Comparison of ENCODE assay signal across 25 mouse cellular contexts in genomic region chr11:46380097-46380675, GRCm38 (mm10). TPM values are rescaled to one million over a fixed set of nuclear protein-coding genes. Genes with fewer than 3 reads are reported as not detected.
DNase-seq lines count a peak whose midpoint lies in the region; ATAC-seq and TF ChIP-seq lines count a peak whose summit lies in the region.
"Had no signal": no experiment of that assay in that cellular context is flagged by ENCODE, and none has a peak within 500 bp of the region (broad histone marks: within the 10 kb centered on the region; RNA-seq: fewer than 3 reads in every experiment).

No protein-coding gene starts in this region.

- no peaks in the 10 kb centered on the region for H3K27me3 ChIP-seq in heart, embryonic 10.5 days (ENCODE audit: insufficient read depth, poor library complexity, severe bottlenecking)
- H3K27me3 ChIP-seq in thymus, adult 2 months (ENCODE audit: control insufficient read depth, insufficient read depth, low read length) = no peaks in the 10 kb centered on the region
- no peaks in the 10 kb centered on the region for H3K27me3 ChIP-seq in heart, embryonic 11.5 days (ENCODE audit: control insufficient read depth, insufficient read depth, low read length)
- H3K27me3 ChIP-seq: heart, embryonic 13.5 days; limb, embryonic 12.5 days had no signal

- H3K9me3 ChIP-seq in heart, embryonic 10.5 days = no peaks in the 10 kb centered on the region
- H3K9me3 ChIP-seq in heart, embryonic 11.5 days (replicated peaks; ENCODE audit: control insufficient read depth, low read length) = no peaks in the 10 kb centered on the region
- H3K9me3 ChIP-seq: heart, embryonic 13.5 days; limb, embryonic 12.5 days had no signal

- no peak overlapping the region for H3K9ac ChIP-seq in heart, embryonic 11.5 days (ENCODE audit: low read depth, low read length)
- H3K9ac ChIP-seq: forebrain, postnatal 0 days; heart, embryonic 13.5 days; limb, embryonic 12.5 days; liver, embryonic 14.5 days had no signal

- TF ChIP-seq CTCF in thymus, adult 2 months (IDR thresholded peaks at IDR 0.05; ENCODE audit: borderline replicate concordance, control insufficient read depth, extremely low read depth, insufficient read depth, low read length, poor library complexity) = no peak

- H3K4me3 ChIP-seq in heart, embryonic 10.5 days = no peak overlapping the region
- no peak overlapping the region for H3K4me3 ChIP-seq in thymus, adult 2 months (ENCODE audit: control insufficient read depth, insufficient read depth, low read length)
- H3K4me3 ChIP-seq in heart, embryonic 11.5 days (ENCODE audit: low read depth, low read length) = no peak overlapping the region
- H3K4me3 ChIP-seq: heart, embryonic 13.5 days; limb, embryonic 12.5 days had no signal

- no peak overlapping the region for H3K4me2 ChIP-seq in heart, embryonic 11.5 days
- H3K4me2 ChIP-seq: heart, embryonic 13.5 days; limb, embryonic 12.5 days had no signal

- peak; percentile 68 for DNase-seq in heart, adult 11 months
- DNase-seq in heart, embryonic 10.5 days (ENCODE audit: low spot score) = no peak
- DNase-seq in thymus, adult 2 months = peak; percentile 42
- DNase-seq in thymus, postnatal 4 days = no peak
- DNase-seq in thymus, postnatal 25 days = peak; percentile 58
- no peak for DNase-seq in cerebellum, adult 8-10 months
- DNase-seq: adrenal gland, adult 2 months; cerebellum, adult 9-11 months; forebrain, postnatal 0 days; heart, postnatal 4 days; kidney, adult 11 months; kidney, postnatal 4 days; lung, postnatal 14 days; right cerebral cortex, adult 18-20 months had no signal

- H3K4me1 ChIP-seq in heart, embryonic 10.5 days = no peaks in the 10 kb centered on the region
- H3K4me1 ChIP-seq in thymus, adult 2 months (replicated peaks; ENCODE audit: control insufficient read depth, insufficient read depth, low read length) = peaks cover 34% of the 10 kb centered on the region
- no peaks in the 10 kb centered on the region for H3K4me1 ChIP-seq in heart, embryonic 11.5 days (ENCODE audit: control insufficient read depth, insufficient read depth, low read length)
- H3K4me1 ChIP-seq: heart, embryonic 13.5 days; limb, embryonic 12.5 days had no signal

- no peaks in the 10 kb centered on the region for H3K36me3 ChIP-seq in heart, embryonic 10.5 days
- peaks cover 25% of the 10 kb centered on the region; the same call in 1 of the 2 replicates for H3K36me3 ChIP-seq in thymus, adult 2 months (ENCODE audit: control insufficient read depth, insufficient read depth, low read length)
- H3K36me3 ChIP-seq in heart, embryonic 11.5 days (ENCODE audit: control insufficient read depth, insufficient read depth, low read length) = no peaks in the 10 kb centered on the region
- H3K36me3 ChIP-seq: heart, embryonic 13.5 days; limb, embryonic 12.5 days had no signal

- TF ChIP-seq POLR2A in thymus, adult 2 months (IDR thresholded peaks at IDR 0.05; ENCODE audit: control insufficient read depth, extremely low read depth, insufficient read depth, low read length, poor library complexity) = no peak

- no peak overlapping the region for H3K27ac ChIP-seq in heart, embryonic 10.5 days
- H3K27ac ChIP-seq in thymus, adult 2 months (ENCODE audit: control insufficient read depth, insufficient read depth, low read length) = peak overlapping the region; percentile 81
- no peak overlapping the region for H3K27ac ChIP-seq in heart, embryonic 11.5 days (ENCODE audit: low read depth, low read length)
- H3K27ac ChIP-seq: heart, embryonic 13.5 days; limb, embryonic 12.5 days; liver, embryonic 14.5 days had no signal

- ATAC-seq in monocyte, adult 5-6 weeks (replicated peaks; ENCODE audit: insufficient number of reproducible peaks, low FRiP score, low TSS enrichment, poor library complexity, severe bottlenecking) = peak; percentile 34; the same call in 1 of the 2 replicates
- no peak for ATAC-seq in heart, embryonic 11.5 days (replicated peaks; ENCODE audit: insufficient number of reproducible peaks, low FRiP score, low TSS enrichment)
- ATAC-seq: forebrain, postnatal 0 days; hindbrain, embryonic 16.5 days; midbrain, embryonic 16.5 days had no signal

- WGBS in heart, embryonic 10.5 days = 85% methylated on average over 7 of the region's 7 CpGs
- 26% methylated on average over 7 of the region's 7 CpGs for WGBS in thymus, adult 2 months
- 84% methylated on average over 7 of the region's 7 CpGs for WGBS in heart, embryonic 11.5 days (ENCODE audit: insufficient replicate concordance)

RNA-seq across cellular contexts. Expression of gene Itk, which starts 9.1 kb away (rescaled TPM):
- polyA plus RNA-seq in heart, embryonic 10.5 days (2016; fragmentation: Nextera tagmentation; extraction: Ambion mirVana) = 0.09 TPM in 1 of 2 replicates, not detected in the other
- 117 and 125 TPM in 2 replicates for polyA plus RNA-seq in thymus, adult 2 months (2012; rRNA removed)
- total RNA-seq in monocyte, adult 5-6 weeks (2017) = 25.2 to 61.1 TPM (median 26.8 TPM) in 3 replicates
- 0.10 TPM in 1 of 2 replicates, not detected in the other for polyA plus RNA-seq in heart, embryonic 11.5 days (2014; fragmentation: Nextera tagmentation; extraction: Ambion mirVana)
- polyA plus RNA-seq: heart, embryonic 13.5 days; hindbrain, embryonic 16.5 days; limb, embryonic 12.5 days; midbrain, embryonic 16.5 days had no signal

RNA-seq across cellular contexts. Expression of gene Fam71b, which starts 16.2 kb away (rescaled TPM):
- polyA plus RNA-seq in heart, embryonic 10.5 days (2016; fragmentation: Nextera tagmentation; extraction: Ambion mirVana) = not detected in 2 replicates
- 2.1 and 2.6 TPM in 2 replicates for polyA plus RNA-seq in thymus, adult 2 months (2012; rRNA removed)
- not detected in 3 replicates for total RNA-seq in monocyte, adult 5-6 weeks (2017)
- polyA plus RNA-seq in heart, embryonic 11.5 days (2014; fragmentation: Nextera tagmentation; extraction: Ambion mirVana) = 0.07 TPM in 1 of 2 replicates, not detected in the other
- total RNA-seq: adrenal gland, adult 2 months; forebrain, postnatal 0 days; gastrocnemius, adult 18-20 months; gastrocnemius, postnatal 4 days; heart, postnatal 4 days; layer of hippocampus, postnatal 10 days had no signal
- polyA plus RNA-seq: adrenal gland, adult 2 months; embryonic facial prominence, embryonic 14.5 days; forebrain, postnatal 0 days; heart, embryonic 13.5 days; hindbrain, embryonic 16.5 days; limb, embryonic 12.5 days; midbrain, embryonic 16.5 days had no signal

RNA-seq across cellular contexts. Expression of gene Med7, which starts 56.5 kb away (rescaled TPM):
- polyA plus RNA-seq in heart, embryonic 10.5 days (2016; fragmentation: Nextera tagmentation; extraction: Ambion mirVana) = 67.5 and 79.6 TPM in 2 replicates
- polyA plus RNA-seq in thymus, adult 2 months (2012; rRNA removed) = 26.2 and 28.2 TPM in 2 replicates
- total RNA-seq in monocyte, adult 5-6 weeks (2017) = 43.8 to 58.3 TPM (median 56.8 TPM) in 3 replicates
- polyA plus RNA-seq in heart, embryonic 11.5 days (2014; fragmentation: Nextera tagmentation; extraction: Ambion mirVana) = 57.8 and 60.1 TPM in 2 replicates

Comparison
In these comparisons a context has a peak if more than half of its experiments do, and no peak if none do; other contexts are left out.
1. DNase-seq: peak in heart, adult 11 months (single experiment), thymus, adult 2 months (single experiment) and thymus, postnatal 25 days (single experiment); none in heart, embryonic 10.5 days (single experiment), thymus, postnatal 4 days (single experiment) and cerebellum, adult 8-10 months (single experiment).
2. RNA of gene Itk, which starts 9.1 kb away (polyA plus RNA-seq): 117 to 125 TPM in thymus, adult 2 months; 0.09 TPM in heart, embryonic 10.5 days and 0.10 TPM in heart, embryonic 11.5 days; every median in the first group is over 100 times any median in the second.